Mouse (Mus musculus) T-cell, adult 66 days (primary cell): ENCODE measurements around the gene Gm21060. TPM values are rescaled to one million over a fixed set of nuclear protein-coding genes. Genes with fewer than 3 reads are reported as not detected.

ENCODE experiments used
- total RNA-seq, 2 experiments: library from RNA; stranded (reverse); gene quantifications; 3 replicates in 1 of 2; 4 replicates in 1 of 2; pipeline ENCODE4 v1.2.4; 2023

Gene Gm21060
- not detected for total RNA-seq

GRCm38 (mm10) chr19:61296969-61297368, at the start of gene Gm21060:
Gm21060 (minus strand) TSS chr19:61297069.

Other genes with a start within 250 kb of the Gm21060 start
- 10 to 100 TPM; 22.0 to 31.3 TPM for gene Zfp950, start 156.2 kb downstream of the Gm21060 start, total RNA-seq
- under 1 TPM in 1 of 2 experiments, not detected in 1; 0.56 TPM for gene Gm7102, start 120.8 kb downstream of the Gm21060 start, total RNA-seq
- gene Gm6020, start 113.2 kb downstream of the Gm21060 start, total RNA-seq: not detected
- 10 to 100 TPM in 1 of 2 experiments, 1 to 10 TPM in 1; 6.8 to 12.1 TPM for gene Csf2ra, start 68.6 kb downstream of the Gm21060 start, total RNA-seq